Mouse (Mus musculus): ENCODE measurements around the gene Eaf2. TPM values are rescaled to one million over a fixed set of nuclear protein-coding genes. Genes with fewer than 3 reads are reported as not detected.

Eaf2 gene
- total RNA-seq, 4 experiments from 2014 or later: 1.8 to 3.0 (median 2.2) TPM

DNA sequence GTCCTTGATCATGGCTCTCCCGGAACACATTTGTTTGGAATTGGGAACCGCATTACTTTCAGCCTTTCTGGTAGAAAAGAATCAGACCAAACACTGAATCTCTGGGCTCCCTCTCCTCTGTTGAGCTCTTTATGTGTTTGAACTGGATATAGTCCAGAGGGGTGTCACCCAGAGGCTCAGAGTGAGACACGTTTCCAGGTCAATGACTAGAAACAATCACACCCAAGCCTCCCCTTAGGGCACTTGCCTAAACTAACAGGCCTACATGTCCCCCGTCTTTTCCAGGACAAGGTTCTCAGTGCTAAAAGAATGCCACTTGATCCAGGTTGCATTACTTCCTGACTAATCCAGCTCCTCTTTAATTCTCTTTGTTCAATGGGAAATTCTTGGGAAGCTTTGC, 104.0 kb downstream of the Eaf2 start:
- DNase-seq (ENCODE audit: low spot score in 2 of 2): peak; percentile 22 to 35

GRCm38 (mm10) chr16:36770191-36770771, 104.5 kb downstream of the Eaf2 start:
- DNase-seq (ENCODE audit: low spot score in 2 of 2): peak in 1 of 2 experiments; percentile 17

DNA sequence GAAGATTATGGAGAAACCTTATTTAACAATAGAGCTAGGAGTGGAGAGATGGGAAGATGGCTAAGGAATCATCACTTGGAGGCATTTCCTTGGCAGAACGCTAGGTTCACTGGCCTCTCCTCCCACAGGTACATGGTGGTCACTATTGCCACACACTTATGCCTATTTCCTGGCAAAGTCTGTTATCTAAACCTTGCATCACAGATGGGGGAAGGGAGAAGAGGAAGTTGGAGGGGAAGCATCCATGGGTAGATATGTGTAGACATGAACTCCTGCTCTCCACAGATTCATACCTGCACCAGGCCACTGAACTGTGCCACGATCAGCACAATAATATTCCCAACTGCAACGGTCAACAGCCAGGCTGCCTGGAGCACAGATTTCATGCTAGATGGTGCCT, 122.8 kb downstream of the Eaf2 start:
- no peak for DNase-seq (ENCODE audit: low spot score in 2 of 2)

DNA sequence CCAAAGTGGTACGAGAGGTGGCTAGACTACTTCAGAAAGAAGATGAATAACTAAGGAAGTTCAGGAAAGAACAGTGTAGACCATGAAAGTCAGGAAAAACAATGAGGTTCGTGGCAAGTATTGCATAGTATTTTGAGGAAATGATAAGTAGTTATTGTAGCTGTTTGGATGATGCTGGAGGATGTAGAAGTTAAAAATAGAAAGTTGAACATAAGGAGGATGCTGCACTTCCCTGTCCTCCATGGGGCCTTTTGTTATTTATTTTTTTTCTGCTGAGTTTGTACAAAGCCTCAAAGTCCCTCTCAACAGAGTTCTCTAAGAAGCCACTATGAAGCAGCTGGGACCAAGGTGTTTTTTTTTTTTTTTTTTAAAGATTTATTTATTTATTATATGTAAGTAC, 127.0 kb downstream of the Eaf2 start:
- DNase-seq (ENCODE audit: low spot score in 2 of 2): no peak

GRCm38 (mm10) chr16:36747068-36747467, 127.7 kb downstream of the Eaf2 start:
- DNase-seq (ENCODE audit: low spot score in 2 of 2): no peak

DNA sequence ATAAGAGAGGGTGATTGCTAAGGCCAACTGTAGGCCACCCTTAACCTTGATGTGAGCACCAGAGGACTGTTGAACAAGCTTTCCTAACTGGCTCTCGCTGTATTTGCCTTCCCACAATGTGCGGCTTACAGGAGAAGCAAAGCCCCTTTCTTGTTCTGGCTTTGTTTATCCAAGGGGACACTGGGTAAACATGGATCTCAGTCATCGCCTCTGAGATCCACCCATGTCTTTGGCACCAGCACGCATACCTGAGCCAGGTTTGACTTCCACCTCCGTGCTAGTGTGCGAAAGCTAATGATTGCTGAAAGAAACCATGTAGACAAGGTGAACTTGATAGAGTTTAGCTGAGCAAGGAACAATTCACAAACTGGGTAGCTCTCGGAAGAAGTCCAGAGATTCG, 131.2 kb downstream of the Eaf2 start:
- DNase-seq (ENCODE audit: low spot score in 2 of 2): no peak

Small RNA genes within 50 kb of the gene (microRNA-seq; reads per million reads assigned to microRNA genes)
- 0 reads per million in 2 experiments for gene Gm22617

Other genes with a start within 250 kb of the Eaf2 start
- 1 to 10 TPM; 1.0 to 8.2 (median 3.7) TPM for gene Cd86, start 208.9 kb downstream of the Eaf2 start, total RNA-seq (2022)
- gene Ildr1, start 181.0 kb downstream of the Eaf2 start, total RNA-seq (2022): under 1 TPM; 0.14 to 0.27 (median 0.21) TPM
- gene Slc15a2, start 90.0 kb downstream of the Eaf2 start, total RNA-seq (2022): 10 to 100 TPM; 40.6 to 49.4 (median 47.8) TPM
- 10 to 100 TPM; 50.2 to 55.2 (median 53.1) TPM for gene Iqcb1, start 46.6 kb downstream of the Eaf2 start, total RNA-seq (2022)
- 10 to 100 TPM; 70.1 to 80.3 (median 74.5) TPM for gene Golgb1, start 137 bp upstream of the Eaf2 start, total RNA-seq (2022)
- gene Hcls1, start 60.0 kb upstream of the Eaf2 start, total RNA-seq (2022): 10 to 100 TPM in 2 of 4 experiments, 1 to 10 TPM in 2; 3.7 to 22.8 (median 12.1) TPM
- gene Fbxo40, start 115.5 kb upstream of the Eaf2 start, total RNA-seq (2022): under 1 TPM in 3 of 4 experiments, not detected in 1; 0.16 to 0.28 (median 0.20) TPM
- 1 to 10 TPM in 3 of 4 experiments, under 1 TPM in 1; 0.70 to 1.4 (median 1.1) TPM for gene Polq, start 136.8 kb upstream of the Eaf2 start, total RNA-seq (2022)

All from layer of hippocampus, adult 8-10 months (tissue).